Mouse (Mus musculus) ovary, postnatal 36 days (tissue): ENCODE measurements around the gene Slc25a10.
A peak's percentile ranks its signal among the peaks of the same experiment; 100 is the strongest.

Source experiments
- DNase-seq: peaks from one replicate; pipeline ENCODE4 v3.0.0; 2022; ENCODE audit warnings: low spot score, mixed read lengths

Slc25a10 gene

DNA sequence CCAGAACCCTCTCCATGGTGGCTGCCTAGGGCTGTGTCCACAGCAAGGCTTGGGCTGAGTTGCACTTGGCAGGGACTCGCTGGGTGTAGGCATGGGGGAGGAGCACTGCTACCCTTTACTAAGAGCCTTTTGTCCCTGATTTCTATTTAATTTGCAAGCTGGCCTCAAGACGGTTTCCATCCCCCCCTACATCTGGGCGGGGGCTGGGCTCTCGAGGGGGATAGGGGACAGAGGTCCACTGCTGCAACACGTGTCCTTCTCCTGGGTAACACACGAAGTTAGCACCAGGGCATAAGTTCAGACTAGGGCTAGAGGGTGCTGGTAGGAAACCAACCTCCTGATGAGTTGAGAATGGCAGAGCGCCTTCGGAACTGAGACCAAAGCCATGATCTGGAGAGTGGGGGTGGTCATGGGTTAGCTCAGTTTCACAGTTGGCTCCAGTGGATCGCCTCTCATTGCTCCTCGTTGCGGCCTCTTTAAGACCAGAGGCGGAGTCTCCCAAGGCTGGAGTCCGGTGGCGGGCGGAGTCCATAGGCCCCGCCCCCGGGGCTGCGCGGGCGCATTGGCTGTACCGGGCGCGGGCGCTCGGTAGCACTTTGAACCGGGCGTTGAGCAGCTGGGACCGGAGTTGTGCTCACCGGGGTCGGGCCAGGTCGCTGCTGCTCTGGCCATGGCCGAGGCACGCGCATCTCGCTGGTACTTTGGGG, at the start of gene Slc25a10:
TSS of gene Slc25a10 (plus strand) at position 524 of the 707 bp plus-strand sequence.
- DNase-seq, result peak; percentile 91

DNA sequence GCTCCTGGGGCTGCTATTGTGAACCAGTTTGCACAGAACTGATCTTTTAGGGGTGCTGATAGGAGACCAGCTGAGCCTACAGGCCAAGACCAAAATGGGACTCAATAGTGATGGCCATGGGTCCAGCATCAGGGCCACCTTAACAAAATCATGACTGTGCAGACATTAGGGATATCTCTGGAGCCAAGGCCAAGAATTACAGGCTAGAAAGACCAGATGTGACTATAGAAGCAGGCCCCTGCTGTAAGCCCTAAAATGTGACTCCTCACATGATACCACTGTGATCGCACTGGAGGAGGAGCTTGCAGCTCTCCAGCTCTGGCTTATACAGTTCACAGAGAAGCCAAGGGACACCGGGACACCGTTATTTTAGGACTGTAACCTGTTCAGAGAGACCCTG, 49.3 kb upstream of the Slc25a10 start, which contains the start of gene Tspan10:
TSS of gene Tspan10 (plus strand) at position 301 of the 400 bp plus-strand sequence.
- no peak for DNase-seq

DNA sequence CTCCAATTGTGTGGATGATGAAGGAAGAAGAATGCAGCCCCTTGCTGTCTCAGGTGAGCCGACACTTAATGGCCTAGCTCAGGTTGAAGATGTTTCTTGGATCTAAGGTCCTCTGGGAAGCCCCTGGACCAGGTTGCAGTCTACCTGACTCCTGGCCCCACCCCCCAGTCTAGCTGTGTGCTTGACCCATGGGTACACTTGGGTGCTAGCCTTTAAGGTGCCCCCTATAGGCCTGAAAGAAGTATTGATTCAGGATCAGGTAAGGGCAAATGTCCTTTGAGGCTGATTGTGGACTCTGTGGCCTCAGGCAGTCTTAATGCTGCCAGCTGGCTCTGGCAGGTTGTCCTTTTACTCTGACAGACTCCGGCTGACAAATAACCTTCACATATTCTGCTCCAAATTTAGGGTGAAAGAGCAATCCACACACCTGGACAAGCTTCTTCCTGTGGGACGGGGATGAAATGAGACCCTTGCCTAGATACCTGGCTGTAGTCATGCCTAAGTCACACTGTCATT, 48.8 kb upstream of the Slc25a10 start:
- no peak for DNase-seq

DNA sequence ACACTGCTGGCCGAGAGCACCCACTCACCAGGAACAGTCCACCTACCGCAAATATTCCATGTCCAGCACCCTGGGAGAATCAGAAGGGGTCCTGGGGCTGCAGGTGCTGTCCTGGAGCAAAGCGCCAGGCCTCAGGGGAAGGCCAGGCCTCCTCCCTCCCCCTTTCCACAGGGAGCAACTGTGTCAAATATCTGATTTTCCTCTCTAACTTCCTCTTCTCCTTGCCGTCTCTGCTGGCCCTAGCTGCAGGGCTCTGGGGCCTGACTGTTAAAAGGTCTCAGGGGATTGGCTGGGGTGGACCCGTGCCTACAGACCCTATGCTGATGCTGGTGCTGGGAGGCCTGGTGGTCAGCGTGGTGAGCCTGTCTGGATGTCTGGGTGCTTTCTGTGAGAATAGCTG, 47.5 kb upstream of the Slc25a10 start:
- DNase-seq, result no peak

DNA sequence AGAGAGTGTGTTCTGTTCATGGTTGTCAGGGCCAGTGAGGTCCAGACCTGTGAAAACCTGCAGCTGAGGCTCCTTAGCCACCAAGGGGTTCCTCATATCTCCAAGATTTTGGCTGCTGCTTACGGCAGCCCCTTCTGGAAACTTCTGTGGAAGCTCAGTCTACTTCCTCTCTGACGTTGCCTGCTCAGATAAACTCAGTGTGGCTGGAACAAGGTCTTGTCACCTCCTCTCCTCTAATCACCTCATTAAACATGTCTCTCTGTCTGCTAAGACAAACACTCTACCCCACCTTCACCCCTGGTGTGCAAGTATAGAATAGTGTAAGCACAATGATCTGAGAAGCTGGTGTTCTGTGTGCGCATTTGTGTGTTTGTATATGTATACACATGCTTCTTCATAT, 46.2 kb upstream of the Slc25a10 start:
- no peak for DNase-seq

DNA sequence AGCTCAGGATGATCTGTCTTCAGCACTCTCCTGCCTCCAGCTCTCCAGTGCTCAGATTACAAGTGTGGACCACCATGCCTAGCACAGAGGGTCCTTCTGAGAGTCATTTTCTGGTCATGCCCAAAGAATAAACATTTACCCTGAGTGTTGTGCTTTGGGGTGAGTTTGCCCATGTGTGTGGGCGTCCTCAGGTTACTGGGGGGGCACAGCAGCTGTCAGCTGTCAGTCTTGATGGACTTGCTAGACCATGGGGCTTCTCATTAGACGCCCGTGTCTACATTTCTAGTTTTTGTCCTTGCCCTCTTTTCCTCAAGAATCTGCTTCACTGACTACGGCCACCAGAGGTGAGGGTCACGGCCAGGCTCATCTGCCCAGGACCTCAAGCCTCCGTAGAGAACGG, 44.5 kb upstream of the Slc25a10 start:
- DNase-seq, result no peak

DNA sequence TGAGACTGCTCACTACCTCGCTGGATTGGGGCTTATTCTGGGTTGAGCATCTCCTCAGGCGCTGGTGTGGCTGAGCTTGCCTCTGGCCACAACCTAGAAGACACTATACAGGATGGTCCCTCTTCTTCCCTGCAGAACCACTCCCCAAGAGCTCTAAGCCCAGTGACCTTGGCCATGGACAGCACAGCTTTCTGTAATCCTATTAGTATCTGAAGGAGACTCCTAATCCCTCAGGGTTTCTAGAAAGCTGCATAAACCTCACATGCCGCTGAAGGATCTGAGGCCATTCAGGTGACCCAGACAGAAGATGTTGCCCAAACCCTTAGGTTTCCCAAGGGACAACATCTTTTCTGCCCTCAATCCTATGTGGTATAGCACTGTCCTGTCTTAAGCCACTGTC, 39.4 kb upstream of the Slc25a10 start:
- no peak for DNase-seq

DNA sequence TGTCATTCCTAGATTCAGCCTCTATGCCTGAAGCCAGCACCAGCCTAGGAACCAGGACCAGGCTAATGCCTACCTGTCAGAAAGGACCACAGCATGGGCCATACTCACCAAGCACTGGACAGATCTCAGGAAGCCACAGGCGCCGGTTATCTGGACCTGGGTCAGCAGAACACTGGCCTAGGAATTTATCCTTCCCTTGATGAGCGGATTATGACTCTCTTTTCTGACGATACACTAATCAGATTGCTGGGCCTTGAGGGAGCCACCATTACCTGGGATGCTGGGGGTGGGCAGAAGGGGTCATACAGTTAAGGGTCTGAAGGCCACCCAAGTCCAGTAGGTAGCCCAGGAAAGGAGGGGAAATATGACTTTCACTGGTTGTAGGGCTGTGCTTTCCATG, 38.3 kb upstream of the Slc25a10 start, which contains the start of gene Pde6g:
TSS of gene Pde6g (minus strand) at position 195 of the 400 bp plus-strand sequence.
- DNase-seq, result no peak

DNA sequence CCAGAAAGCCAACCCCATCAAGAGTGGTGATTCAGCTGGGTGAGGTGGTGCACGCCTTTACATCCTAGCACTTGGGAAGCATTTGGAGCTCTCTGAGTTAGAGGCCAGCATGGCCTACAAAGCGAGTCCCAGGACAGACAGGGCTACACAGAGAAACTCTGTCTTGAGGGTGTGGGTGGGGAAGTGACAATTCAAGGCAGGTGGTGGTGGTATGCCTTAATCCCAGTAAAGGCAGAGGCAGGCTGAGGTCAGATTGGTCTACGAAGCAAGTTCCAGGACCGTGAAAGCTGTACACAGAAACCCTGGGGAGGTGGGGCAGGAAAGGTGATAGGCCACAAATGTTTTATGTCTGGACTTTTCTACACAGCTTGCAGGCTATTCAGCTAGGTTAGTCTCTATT, 36.7 kb upstream of the Slc25a10 start:
- DNase-seq, result no peak

DNA sequence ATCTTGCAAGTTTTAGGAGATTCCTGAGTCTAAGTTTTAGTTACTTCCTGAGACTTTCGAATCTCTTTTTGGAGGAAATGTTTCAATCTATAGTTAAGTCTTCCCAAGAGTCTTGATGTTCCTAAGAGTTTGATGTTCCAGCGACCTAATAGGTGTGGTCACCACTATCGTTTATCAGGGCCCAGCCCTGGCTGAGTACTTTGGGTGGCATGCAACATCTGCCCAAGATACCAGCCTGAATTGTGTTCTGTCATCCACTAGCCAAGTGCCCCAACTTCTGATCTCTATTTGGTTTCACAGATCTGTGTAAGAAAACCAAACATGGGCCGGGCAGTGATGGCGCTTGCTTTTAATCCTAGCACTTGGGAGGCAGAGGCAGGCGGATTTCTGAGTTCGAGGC, 36.2 kb upstream of the Slc25a10 start:
- no peak for DNase-seq

DNA sequence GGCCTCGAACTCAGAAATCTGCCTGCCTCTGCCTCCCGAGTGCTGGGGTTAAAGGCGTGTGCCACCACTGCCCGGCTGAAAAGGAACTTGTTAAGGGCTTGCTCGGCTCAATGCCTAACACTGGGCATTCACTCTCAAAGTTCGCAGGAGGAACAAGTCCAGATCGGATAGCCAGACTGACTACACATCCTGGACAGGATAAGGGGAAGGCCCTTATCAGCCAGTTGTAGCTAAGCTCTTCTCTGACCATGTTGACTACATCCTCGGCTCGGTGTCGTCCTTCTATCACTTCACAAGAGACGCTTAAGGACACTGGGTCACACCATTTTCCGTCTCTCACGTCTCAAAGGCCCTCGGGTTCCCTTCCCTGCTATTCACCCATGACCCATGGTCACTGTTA, 34.3 kb upstream of the Slc25a10 start:
- DNase-seq, result no peak

DNA sequence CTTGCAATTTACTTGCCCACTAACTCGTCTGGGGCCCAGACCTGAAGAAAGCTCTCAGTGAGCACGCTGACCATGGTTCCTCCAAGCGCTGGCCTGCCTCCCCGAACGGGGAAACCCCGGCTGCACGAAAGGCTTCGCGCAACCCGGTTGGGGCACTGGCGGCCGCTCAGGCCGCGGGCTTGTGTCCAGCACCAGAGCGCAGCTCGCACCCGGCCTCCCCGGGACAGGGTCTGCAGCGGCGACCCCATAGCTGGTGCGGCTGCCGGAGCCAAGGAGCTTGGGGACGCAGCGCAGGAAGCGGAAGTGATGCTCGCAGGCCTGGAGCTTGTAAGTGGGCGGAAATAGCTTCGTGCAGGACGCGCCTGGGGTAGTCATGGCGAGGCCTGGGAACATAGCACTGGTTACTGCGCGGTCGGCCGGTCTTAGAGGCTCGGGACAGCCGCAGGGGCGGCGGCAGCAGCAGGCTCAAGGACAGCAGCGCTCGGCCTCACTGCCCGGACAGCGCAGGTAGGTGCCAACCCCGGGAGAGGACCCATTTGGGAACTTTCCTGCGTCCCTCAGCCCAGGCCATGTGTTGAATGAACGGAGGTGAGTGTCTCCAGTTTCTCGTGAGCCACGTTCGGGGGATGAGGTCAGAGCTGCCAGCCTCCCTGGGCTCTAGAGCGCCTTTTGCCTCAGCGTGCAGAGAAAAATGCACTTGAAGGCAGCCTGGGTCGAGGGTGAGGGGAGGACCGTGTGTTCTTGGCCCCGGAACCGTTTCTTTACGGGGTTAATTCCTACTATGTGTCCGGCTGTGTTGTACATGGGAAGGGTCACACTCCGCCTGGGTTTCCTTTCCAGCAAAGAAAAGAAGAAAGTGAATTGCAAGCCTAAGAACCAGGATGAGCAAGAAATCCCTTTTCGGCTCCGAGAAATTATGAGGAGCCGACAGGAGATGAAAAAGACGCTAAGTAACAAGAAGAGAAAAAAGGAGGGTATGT, 33.6 kb upstream of the Slc25a10 start, which contains the start of the genes Oxld1 and Ccdc137:
TSS of gene Oxld1 (minus strand) at position 297 of the 980 bp plus-strand sequence.
TSS of gene Ccdc137 (plus strand) at position 344 of the 980 bp plus-strand sequence.
- peak; percentile 76 for DNase-seq

DNA sequence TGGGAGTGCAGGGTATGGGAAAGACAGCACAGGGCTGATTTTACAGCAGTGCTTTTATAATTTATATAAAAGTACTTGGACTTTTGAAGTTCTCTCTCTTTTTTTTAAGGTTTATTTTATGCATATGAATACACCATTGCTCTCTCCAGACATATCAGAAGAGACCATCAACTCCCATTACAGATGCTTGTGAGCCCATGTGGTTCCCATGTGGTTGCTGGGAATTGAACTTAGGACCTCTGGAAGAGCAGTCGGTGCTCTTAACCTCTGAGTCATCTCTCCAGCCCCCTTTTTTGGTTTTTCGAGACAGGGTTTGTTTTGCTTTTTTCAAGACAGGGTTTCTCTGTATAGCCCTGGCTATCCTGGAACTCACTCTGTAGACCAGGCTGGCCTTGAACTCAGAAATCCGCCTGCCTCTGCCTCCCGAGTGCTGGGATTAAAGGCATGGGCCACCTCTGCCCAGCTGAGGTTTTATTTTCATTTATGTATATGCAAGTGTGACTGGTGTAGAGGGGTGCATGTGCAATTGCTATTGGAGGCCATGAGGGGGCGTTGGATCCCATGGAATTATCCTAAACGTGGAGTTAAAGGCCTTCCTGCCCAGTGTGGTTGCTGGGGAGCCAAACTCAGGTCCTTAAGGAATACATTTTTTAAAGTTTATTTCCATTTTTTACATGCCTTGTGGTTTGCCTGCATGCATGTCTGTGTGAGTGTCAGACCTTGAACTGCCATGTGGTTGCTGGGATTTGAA, 32.6 kb upstream of the Slc25a10 start:
- DNase-seq, result no peak

DNA sequence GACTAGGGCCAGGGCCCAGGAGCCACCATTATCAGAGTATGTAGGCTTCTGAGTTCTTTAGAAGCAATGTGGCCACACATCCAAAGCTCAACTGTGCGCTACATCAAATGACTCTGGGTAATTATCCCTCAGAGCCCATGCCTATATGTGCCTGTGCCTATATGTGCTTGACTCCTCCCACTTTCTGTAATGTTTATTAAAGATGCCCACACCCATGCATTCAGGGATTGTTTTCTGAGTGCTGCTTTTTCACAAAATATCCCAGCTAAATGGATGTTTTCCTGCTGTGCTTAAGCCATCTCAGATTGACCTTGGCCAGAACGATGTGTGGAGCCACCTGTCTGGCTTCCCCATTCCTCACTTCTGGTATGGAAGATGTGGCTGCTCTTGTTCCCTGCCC, 28.1 kb upstream of the Slc25a10 start:
- no peak for DNase-seq

DNA sequence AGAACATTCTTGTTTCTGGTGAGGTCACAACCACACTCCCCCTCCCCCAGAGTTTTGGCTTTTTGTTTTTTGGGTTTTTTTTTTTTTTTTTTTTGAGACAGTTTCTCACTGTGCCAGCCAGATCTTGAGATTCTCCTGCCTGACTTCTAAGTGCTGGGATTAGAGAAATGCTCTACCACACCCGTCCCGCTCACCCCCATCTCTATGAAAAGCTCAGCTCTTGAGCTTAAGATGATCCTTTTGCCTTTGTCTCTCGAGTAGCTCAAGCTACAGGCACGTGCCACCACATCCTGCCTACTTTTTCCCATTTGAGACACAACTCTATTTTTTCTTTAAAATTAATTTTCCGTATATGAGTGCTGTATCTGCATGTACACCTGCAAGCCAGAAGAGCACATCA, 27.3 kb upstream of the Slc25a10 start:
- DNase-seq, result no peak

DNA sequence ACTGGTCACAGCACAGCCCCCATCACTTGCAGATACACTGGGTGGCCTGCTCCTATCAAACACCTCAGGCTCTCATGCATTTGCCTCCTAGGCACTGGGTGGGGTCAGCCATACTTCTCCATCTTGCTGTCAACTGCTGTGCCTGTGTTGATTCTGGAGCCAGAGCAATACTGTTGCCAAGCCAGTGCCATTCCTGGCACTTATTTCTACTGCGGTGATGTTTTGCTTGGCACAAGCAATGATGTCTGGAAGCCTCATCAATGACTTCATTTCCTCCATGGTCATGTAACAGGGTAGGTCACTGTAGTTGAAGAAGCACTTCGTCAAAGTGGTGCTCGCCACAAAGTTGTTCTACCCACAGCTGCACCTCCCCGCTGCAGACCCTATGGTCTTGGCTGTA, 26.1 kb upstream of the Slc25a10 start:
- DNase-seq, result no peak

DNA sequence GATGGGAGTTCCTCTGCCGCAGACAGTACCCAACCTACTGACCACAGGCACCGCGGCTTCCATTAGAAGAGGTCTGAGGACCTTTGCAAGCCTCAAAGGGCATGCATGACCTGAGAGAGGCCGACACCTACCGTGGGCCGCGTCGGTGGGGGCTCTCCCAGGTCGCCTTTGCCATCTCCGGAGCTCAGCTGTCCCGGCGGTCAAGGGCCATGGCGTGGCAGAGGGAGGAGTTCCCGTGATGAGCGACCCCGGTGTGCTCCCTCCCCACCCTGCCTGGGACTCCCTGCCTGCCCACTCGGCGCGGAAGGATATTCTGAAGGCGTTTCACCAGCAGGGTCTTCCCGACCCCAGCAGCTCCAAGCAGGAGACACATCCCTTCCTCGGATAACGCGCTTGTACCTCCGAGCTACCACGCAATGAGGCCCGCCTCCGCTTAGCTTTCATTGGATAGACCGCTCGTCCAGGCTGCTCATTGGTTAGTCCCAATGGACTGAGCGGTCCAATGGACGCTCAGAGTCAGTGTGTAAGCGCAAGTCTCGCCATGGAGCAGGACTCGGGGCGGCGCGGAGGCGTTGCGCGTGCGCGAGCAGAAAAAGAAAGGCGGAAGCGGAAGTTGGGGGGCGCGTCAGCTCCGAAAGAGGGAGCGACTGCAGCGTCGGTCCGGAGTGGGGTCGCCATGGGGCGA, 24.4 kb upstream of the Slc25a10 start, which contains the start of gene Arl16:
TSS of gene Arl16 (minus strand) at position 557 of the 685 bp plus-strand sequence.
- DNase-seq, result peak; percentile 93

DNA sequence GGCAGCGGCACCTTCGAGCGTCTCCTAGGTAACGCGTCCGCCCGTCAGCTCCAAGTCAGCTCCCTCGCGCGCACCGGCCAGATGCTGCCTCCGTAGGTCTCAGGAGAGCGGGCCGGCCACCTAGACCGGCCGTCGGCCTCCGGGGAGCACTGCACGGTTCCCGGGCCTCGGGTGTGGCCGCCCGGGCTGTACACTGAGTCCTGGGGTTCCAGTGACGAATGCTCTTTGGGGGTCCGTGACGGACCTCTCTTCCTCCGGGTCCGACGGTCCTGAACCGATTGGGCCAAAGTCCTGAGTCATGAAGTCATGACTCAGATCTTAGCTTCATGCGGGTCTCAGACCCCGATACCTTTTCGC, 23.9 kb upstream of the Slc25a10 start:
- DNase-seq, result no peak

DNA sequence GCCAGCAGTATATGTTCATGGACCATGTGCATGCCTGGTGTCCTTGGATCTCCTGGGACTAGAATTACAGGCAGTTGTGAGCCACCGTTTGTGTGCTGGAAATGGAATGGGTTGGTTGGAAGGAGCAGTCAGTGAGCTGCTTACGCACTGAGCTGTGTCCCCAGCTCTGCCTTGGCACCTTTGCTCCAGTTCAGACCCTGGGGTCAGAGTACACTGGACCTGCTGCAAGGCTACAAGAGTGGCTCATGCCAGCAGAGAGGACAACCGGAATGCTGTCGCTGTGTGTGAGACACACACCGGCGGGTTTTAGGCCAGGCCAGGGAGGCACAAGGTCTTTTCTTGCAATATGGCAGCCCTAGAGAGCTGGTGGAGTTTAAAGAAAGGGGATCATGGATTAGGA, 19.6 kb upstream of the Slc25a10 start:
- DNase-seq, result no peak

DNA sequence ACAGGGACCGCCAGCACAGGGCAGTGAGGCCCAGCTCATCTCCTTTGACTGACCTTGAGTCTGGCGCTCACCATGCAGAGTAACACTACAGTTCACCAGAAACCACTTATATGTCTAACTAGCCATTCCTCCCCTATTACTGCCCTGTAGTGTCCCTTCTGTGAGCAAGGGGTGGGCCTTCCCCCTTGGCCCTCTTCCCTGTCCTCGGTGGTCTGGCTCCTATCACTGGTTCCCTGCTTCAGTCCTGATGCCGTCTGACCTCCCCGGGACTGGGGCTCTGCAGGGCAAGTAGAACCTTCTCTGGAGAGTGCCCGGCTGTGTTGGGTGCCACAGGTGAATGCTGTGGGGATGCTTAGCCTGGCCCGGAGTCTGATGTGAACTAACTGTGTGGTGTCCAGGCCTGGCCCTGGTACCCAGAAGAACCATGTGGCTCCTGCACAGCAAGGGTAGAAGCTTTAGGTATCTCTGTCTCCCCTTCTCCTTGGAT, 8.1 kb upstream of the Slc25a10 start:
- DNase-seq, result no peak
